ENCODE assay signal across 8 mouse cellular contexts in genomic region chr6:125009181-125010073, GRCm38 (mm10). TPM values are rescaled to one million over a fixed set of nuclear protein-coding genes. Genes with fewer than 3 reads are reported as not detected.
A peak's percentile ranks its signal among the peaks of the same experiment; 100 is the strongest.
DNase-seq lines count a peak whose midpoint lies in the region; ATAC-seq and TF ChIP-seq lines count a peak whose summit lies in the region.

No protein-coding gene starts in this region.

- H3K9me3 ChIP-seq in forebrain, embryonic 16.5 days (ENCODE audit: control insufficient read depth, low read length): no peaks in the 10 kb centered on the region

- TF ChIP-seq CTCF in cerebellum, adult 2 months (IDR thresholded peaks at IDR 0.05; ENCODE audit: borderline replicate concordance, insufficient read depth, low read depth, low read length): no peak

- H3K4me2 ChIP-seq in forebrain, embryonic 16.5 days (ENCODE audit: low read length): peak overlapping the region; percentile 87

- peaks cover 13% of the 10 kb centered on the region for H3K36me3 ChIP-seq in forebrain, embryonic 16.5 days (ENCODE audit: control insufficient read depth, insufficient read depth)

- H3K4me3 ChIP-seq in cerebellum, adult 2 months (replicated peaks; ENCODE audit: insufficient read depth, low read depth, low read length): peak overlapping the region; percentile 78
- H3K4me3 ChIP-seq in forebrain, embryonic 16.5 days (replicated peaks; ENCODE audit: low read length): peak overlapping the region; percentile 69

- ATAC-seq in forebrain, embryonic 16.5 days: peak; percentile 75
- peak; percentile 52 to 73 for ATAC-seq in hematopoietic stem cell, adult 5-6 weeks (replicated peaks in 1 of 2; ENCODE audit: insufficient read depth in 1 of 2, low FRiP score in 2 of 2, low TSS enrichment in 1 of 2, low read depth in 1 of 2, poor library complexity in 2 of 2, severe bottlenecking in 2 of 2)

- no peaks in the 10 kb centered on the region for H3K27me3 ChIP-seq in cerebellum, adult 2 months (ENCODE audit: control insufficient read depth, insufficient read depth, low read length)
- no peaks in the 10 kb centered on the region for H3K27me3 ChIP-seq in forebrain, embryonic 16.5 days (replicated peaks; ENCODE audit: control insufficient read depth, insufficient read depth, low read length)

- no peak; the same call in 1 of the 2 replicates for TF ChIP-seq POLR2A in cerebellum, adult 2 months (IDR thresholded peaks at IDR 0.05; ENCODE audit: borderline replicate concordance, insufficient read depth, low read length)

- H3K27ac ChIP-seq in cerebellum, adult 2 months (ENCODE audit: insufficient read depth, low read length): peak overlapping the region; percentile 98
- H3K27ac ChIP-seq in forebrain, embryonic 16.5 days (ENCODE audit: low read length): peak overlapping the region; percentile 97

- peak; percentile 94 for DNase-seq in Muller cell, postnatal 12 days (ENCODE audit: inconsistent ontology term)
- peak; percentile 78 to 84 for DNase-seq in cerebellum, adult 2 months
- DNase-seq in layer of hippocampus, postnatal 14 days (ENCODE audit: low spot score in 2 of 2): peak; percentile 67 to 80
- peak; percentile 88 for DNase-seq in lung, postnatal 36 days
- peak; percentile 81 for DNase-seq in retina, embryonic 14.5 days (ENCODE audit: low spot score)
- DNase-seq in thymus, postnatal 25 days: peak; percentile 84

- H3K9ac ChIP-seq in forebrain, embryonic 16.5 days (replicated peaks; ENCODE audit: low read depth, low read length): peak overlapping the region; percentile 89

- no peaks in the 10 kb centered on the region; the same call in 1 of the 2 replicates for H3K4me1 ChIP-seq in cerebellum, adult 2 months (ENCODE audit: control insufficient read depth, insufficient read depth, low read length)
- peaks cover 37% of the 10 kb centered on the region for H3K4me1 ChIP-seq in forebrain, embryonic 16.5 days (replicated peaks; ENCODE audit: control insufficient read depth, insufficient read depth, low read length)

- under 1% methylated on average over 78 of the region's 78 CpGs for WGBS in cerebellum, adult 2 months
- WGBS in forebrain, embryonic 16.5 days: under 1% methylated on average over 43 of the region's 78 CpGs

RNA-seq across cellular contexts. Expression of gene Zfp384, which starts 0.5 kb away (rescaled TPM):
- polyA plus RNA-seq in cerebellum, adult 2 months (2012; rRNA removed): 57.3 and 64.8 TPM in 2 replicates
- 15.2 and 19.0 TPM in 2 replicates for polyA plus RNA-seq in forebrain, embryonic 16.5 days (2015; fragmentation: Nextera tagmentation; extraction: Ambion mirVana)
- 29.0 and 29.2 TPM in 2 replicates for total RNA-seq in hematopoietic stem cell, adult 5-6 weeks (2017)
- 10 to 100 TPM; 41.9 to 49.2 TPM for total RNA-seq in layer of hippocampus, postnatal 14 days (2021)

RNA-seq across cellular contexts. Expression of gene Pianp, which starts 12.9 kb away (rescaled TPM):
- polyA plus RNA-seq in cerebellum, adult 2 months (2012; rRNA removed): 104 and 109 TPM in 2 replicates
- polyA plus RNA-seq in forebrain, embryonic 16.5 days (2015; fragmentation: Nextera tagmentation; extraction: Ambion mirVana): 36.6 and 44.7 TPM in 2 replicates
- not detected in 2 replicates for total RNA-seq in hematopoietic stem cell, adult 5-6 weeks (2017)
- 100 to 1,000 TPM; 119 to 120 TPM for total RNA-seq in layer of hippocampus, postnatal 14 days (2021)

RNA-seq across cellular contexts. Expression of gene Ing4, which starts 30.1 kb away (rescaled TPM):
- 75.7 and 80.2 TPM in 2 replicates for polyA plus RNA-seq in cerebellum, adult 2 months (2012; rRNA removed)
- 200 and 204 TPM in 2 replicates for polyA plus RNA-seq in forebrain, embryonic 16.5 days (2015; fragmentation: Nextera tagmentation; extraction: Ambion mirVana)
- 92.9 and 101 TPM in 2 replicates for total RNA-seq in hematopoietic stem cell, adult 5-6 weeks (2017)
- 10 to 100 TPM; 62.5 to 62.6 TPM for total RNA-seq in layer of hippocampus, postnatal 14 days (2021)

RNA-seq across cellular contexts. Expression of gene Acrbp, which starts 40.1 kb away (rescaled TPM):
- polyA plus RNA-seq in cerebellum, adult 2 months (2012; rRNA removed): 23.7 and 24.8 TPM in 2 replicates
- polyA plus RNA-seq in forebrain, embryonic 16.5 days (2015; fragmentation: Nextera tagmentation; extraction: Ambion mirVana): 21.4 and 31.6 TPM in 2 replicates
- 7.6 and 7.8 TPM in 2 replicates for total RNA-seq in hematopoietic stem cell, adult 5-6 weeks (2017)
- 1 to 10 TPM; 6.2 to 8.1 TPM for total RNA-seq in layer of hippocampus, postnatal 14 days (2021)

RNA-seq across cellular contexts. Expression of gene Cops7a, which starts 44.1 kb away (rescaled TPM):
- 276 and 289 TPM in 2 replicates for polyA plus RNA-seq in cerebellum, adult 2 months (2012; rRNA removed)
- 94.4 and 96.7 TPM in 2 replicates for polyA plus RNA-seq in forebrain, embryonic 16.5 days (2015; fragmentation: Nextera tagmentation; extraction: Ambion mirVana)
- total RNA-seq in hematopoietic stem cell, adult 5-6 weeks (2017): 41.6 and 51.1 TPM in 2 replicates
- total RNA-seq in layer of hippocampus, postnatal 14 days (2021): 100 to 1,000 TPM; 125 to 128 TPM

Comparison
In these comparisons a context has a peak if more than half of its experiments do, and no peak if none do; other contexts are left out.
1. Peak in every context shown above with its lines: DNase-seq, ATAC-seq, H3K4me3 ChIP-seq and H3K27ac ChIP-seq.
2. RNA of gene Pianp, which starts 12.9 kb away (total RNA-seq): 119 to 120 TPM in layer of hippocampus, postnatal 14 days; not detected in hematopoietic stem cell, adult 5-6 weeks; every median in the first group is over 100 times any median in the second.